Mouse (Mus musculus) lung, postnatal 4 days (tissue): ENCODE results near the gene Nkain1.

Experiments
- DNase-seq, 2 experiments: peaks; one replicate each; pipeline ENCODE4 v3.0.0; 2021

The Nkain1 gene

GRCm38 (mm10) chr4:130574048-130574413, at the start of gene Nkain1:
Nkain1 (minus strand) TSS chr4:130574173.
- DNase-seq, result peak; percentile 29 to 62

- DNase-seq, result no peak
Observed at GRCm38 (mm10) chr4:130578734-130579274, 4.8 kb upstream of the Nkain1 start.

- DNase-seq, result no peak
Observed at GRCm38 (mm10) chr4:130577081-130577480, 3.1 kb upstream of the Nkain1 start.

GRCm38 (mm10) chr4:130576247-130576931, 2.4 kb upstream of the Nkain1 start:
- no peak for DNase-seq

GRCm38 (mm10) chr4:130575533-130575932, 1.6 kb upstream of the Nkain1 start:
- DNase-seq, result no peak

- DNase-seq, result no peak
Observed at GRCm38 (mm10) chr4:130574861-130575460, 988 bp upstream of the Nkain1 start.

GRCm38 (mm10) chr4:130573351-130574047, 474 bp downstream of the Nkain1 start:
- DNase-seq, result peak in 1 of 2 experiments; percentile 38

GRCm38 (mm10) chr4:130573012-130573350, 992 bp downstream of the Nkain1 start:
- DNase-seq, result no peak

GRCm38 (mm10) chr4:130572545-130572944, 1.4 kb downstream of the Nkain1 start:
- DNase-seq, result no peak

- no peak for DNase-seq
Observed at GRCm38 (mm10) chr4:130570941-130571720, 2.8 kb downstream of the Nkain1 start.

- DNase-seq, result peak in 1 of 2 experiments; percentile 43
Observed at GRCm38 (mm10) chr4:130568043-130568978, 5.7 kb downstream of the Nkain1 start.

- DNase-seq, result no peak
Observed at GRCm38 (mm10) chr4:130563820-130564219, 10.2 kb downstream of the Nkain1 start.

- DNase-seq, result no peak
Observed at GRCm38 (mm10) chr4:130563260-130563756, 10.7 kb downstream of the Nkain1 start.

GRCm38 (mm10) chr4:130560576-130561310, 13.2 kb downstream of the Nkain1 start:
- DNase-seq, result no peak

- no peak for DNase-seq
Observed at GRCm38 (mm10) chr4:130559220-130559619, 14.8 kb downstream of the Nkain1 start.

GRCm38 (mm10) chr4:130557852-130558251, 16.1 kb downstream of the Nkain1 start:
- DNase-seq, result peak; percentile 19 to 38

GRCm38 (mm10) chr4:130556992-130557391, 17.0 kb downstream of the Nkain1 start:
- DNase-seq, result no peak

GRCm38 (mm10) chr4:130556224-130556623, 17.7 kb downstream of the Nkain1 start:
- DNase-seq, result peak; percentile 28 to 48

- DNase-seq, result no peak
Observed at GRCm38 (mm10) chr4:130553121-130553448, 20.9 kb downstream of the Nkain1 start.

GRCm38 (mm10) chr4:130552312-130553120, 21.5 kb downstream of the Nkain1 start:
- DNase-seq, result no peak
